Mouse (Mus musculus) ES-E14 (cell line): ENCODE results near the gene Sirt3. TPM values are rescaled to one million over a fixed set of nuclear protein-coding genes. Genes with fewer than 3 reads are reported as not detected.

Source experiments
- DNase-seq: peaks from one replicate; pipeline ENCODE4 v3.0.0-alpha.2; 2013; ENCODE audit warnings: low read depth, low spot score
- H3K27ac ChIP-seq: 2 replicates; pipeline ENCODE4 v1.5.1; 2012; ENCODE audit warnings: low read depth, mild to moderate bottlenecking, low read length, moderate library complexity, mixed read lengths; ENCODE audit not compliant: poor library complexity, insufficient read depth, severe bottlenecking
- H3K36me3 ChIP-seq: 2 replicates; pipeline ENCODE4 v1.6.1; 2012; ENCODE audit warnings: mild to moderate bottlenecking, low read length, moderate library complexity, mixed read lengths; ENCODE audit not compliant: control insufficient read depth, poor library complexity, insufficient read depth, severe bottlenecking
- H3K4me1 ChIP-seq, 2 experiments: fragments of 150-350 bp in 1 of 2; sonication (generic) in 1 of 2; 2 replicates each; pipeline ENCODE4 v1.6.1; 2012; ENCODE audit warnings: low read length in 2 of 2, mild to moderate bottlenecking in 1 of 2, mixed read lengths in 1 of 2; ENCODE audit not compliant: control insufficient read depth in 2 of 2, insufficient read depth in 2 of 2, poor library complexity in 1 of 2
- H3K4me3 ChIP-seq, 2 experiments: fragments of 150-350 bp in 1 of 2; sonication (generic) in 1 of 2; 2 replicates each; pipeline ENCODE4 v1.5.1; 2012; ENCODE audit warnings: low read length in 2 of 2, low read depth in 1 of 2, mild to moderate bottlenecking in 1 of 2, mixed read lengths in 1 of 2; ENCODE audit not compliant: insufficient read depth in 1 of 2, poor library complexity in 1 of 2, severe bottlenecking in 1 of 2
- H3K9ac ChIP-seq: 2 replicates; pipeline ENCODE4 v1.6.1; 2012; ENCODE audit warnings: low read depth, mild to moderate bottlenecking, low read length, mixed read lengths; ENCODE audit not compliant: poor library complexity, insufficient read depth, severe bottlenecking
- H3K9me3 ChIP-seq: fragments of 150-350 bp; sonication (generic); 2 replicates; pipeline ENCODE4 v1.6.1; 2012; ENCODE audit warnings: low read depth, mild to moderate bottlenecking, low read length; ENCODE audit not compliant: control insufficient read depth, insufficient read depth
- CHD2 ChIP-seq: IDR thresholded peaks from 2 replicates; pipeline ENCODE4 v1.6.1; 2014; ENCODE audit warnings: mild to moderate bottlenecking, low read depth, low read length, inconsistent platforms
- HCFC1 ChIP-seq: IDR thresholded peaks from 2 replicates; pipeline ENCODE4 v1.6.1; 2012; ENCODE audit warnings: low read length, inconsistent platforms, borderline replicate concordance; ENCODE audit not compliant: insufficient read depth
- MAFK ChIP-seq: IDR thresholded peaks from 2 replicates; pipeline ENCODE4 v1.6.1; 2014; ENCODE audit warnings: mild to moderate bottlenecking, low read depth, low read length, inconsistent platforms; ENCODE audit not compliant: insufficient read depth
- ZC3H11A ChIP-seq: IDR thresholded peaks from 2 replicates; pipeline ENCODE4 v1.6.1; 2012; ENCODE audit warnings: low read depth, mild to moderate bottlenecking, inconsistent platforms, low read length, borderline replicate concordance
- ZNF384 ChIP-seq: IDR thresholded peaks from 2 replicates; pipeline ENCODE4 v1.6.1; 2012; ENCODE audit warnings: low read depth, low read length, inconsistent platforms
- in situ Hi-C, 2 experiments: fragments of 600-800 bp; cut with MboI; formaldehyde crosslinking; loops; one replicate each; pipeline ENCODE4 v1.15.1; 2025; ENCODE audit warnings: low sequenced_read_pairs in 2 of 2, inconsistent platforms in 1 of 2; ENCODE audit not compliant: unreplicated experiment in 2 of 2
- total RNA-seq: library from RNA; depleted of rRNA; stranded (reverse); fragments of 300-350 nt; gene quantifications from 2 replicates; pipeline ENCODE4 v1.2.3, GENCODE M21; 2012; rRNA removed

The Sirt3 gene
- total RNA-seq, result 18.2 and 26.3 TPM in 2 replicates

- Histone ChIP-seq H3K36me3 (peaks cover 14% of the 10 kb centered on the region), H3K4me1 (0 out of 4 replicates have a peak, but pooled peaks cover 0 to 3% of the 10 kb centered on the region in 2 experiments), H3K9me3 (no peaks in the 10 kb centered on the region), H3K27ac (peak within 1 kb of the TSS; percentile 78), H3K9ac (peak within 1 kb of the TSS; percentile 89), H3K4me3 (peak within 1 kb of the TSS; percentile 83 to 95)
- in situ Hi-C loops, result no loop called here
- no peak for TF ChIP-seq CHD2
- TF ChIP-seq HCFC1, result peak; percentile 55; the same call in 1 of the 2 replicates
- DNase-seq, result peak; percentile 91
These were observed at the start of gene Sirt3, which contains the start of gene Psmd13 for GRCm38 (mm10) chr7:140881696-140882468. Gene Sirt3 (minus strand): TSS chr7:140882309. Gene Psmd13 (plus strand): TSS chr7:140881968.

- in situ Hi-C loops, result no loop called here
- H3K4me3 ChIP-seq, result no peak overlapping the region
- H3K4me1 ChIP-seq, result no peaks in the 10 kb centered on the region
- DNase-seq, result no peak
- no peak for TF ChIP-seq ZNF384
- no peak for TF ChIP-seq CHD2
- TF ChIP-seq MAFK, result no peak
- no peak for TF ChIP-seq ZC3H11A
- no peak for TF ChIP-seq HCFC1
- H3K9ac ChIP-seq, result no peak overlapping the region
- H3K36me3 ChIP-seq, result no peaks in the 10 kb centered on the region
- H3K9me3 ChIP-seq, result no peaks in the 10 kb centered on the region
- H3K27ac ChIP-seq, result no peak overlapping the region
These were observed 45.1 kb upstream of the Sirt3 start for GRCm38 (mm10) chr7:140927181-140927580.

- H3K9ac ChIP-seq, result no peak overlapping the region
- in situ Hi-C loops, result no loop called here
These were observed 41.1 kb upstream of the Sirt3 start for GRCm38 (mm10) chr7:140923070-140923775.

GRCm38 (mm10) chr7:140922398-140923069, 40.4 kb upstream of the Sirt3 start:
- TF ChIP-seq HCFC1, result no peak
- no peak for TF ChIP-seq MAFK
- TF ChIP-seq ZC3H11A, result no peak
- TF ChIP-seq CHD2, result no peak
- no peak for TF ChIP-seq ZNF384
- DNase-seq, result no peak
- no peaks in the 10 kb centered on the region for H3K9me3 ChIP-seq
- H3K4me1 ChIP-seq, result no peaks in the 10 kb centered on the region
- in situ Hi-C loops, result no loop called here
- peak overlapping the region; percentile 50 to 71 for H3K4me3 ChIP-seq
- no peaks in the 10 kb centered on the region for H3K36me3 ChIP-seq
- no peak overlapping the region for H3K27ac ChIP-seq
- no peak overlapping the region for H3K9ac ChIP-seq

More at GRCm38 (mm10) chr7:140923070-140923775, 41.1 kb upstream of the Sirt3 start:
- no peaks in the 10 kb centered on the region for H3K4me1 ChIP-seq
- TF ChIP-seq ZC3H11A (no peak), MAFK (no peak), HCFC1 (no peak), ZNF384 (no peak), CHD2 (no peak)
- peak overlapping the region; percentile 50 to 71 for H3K4me3 ChIP-seq
- no peaks in the 10 kb centered on the region for H3K9me3 ChIP-seq
- H3K27ac ChIP-seq, result no peak overlapping the region
- no peak for DNase-seq
- H3K36me3 ChIP-seq, result no peaks in the 10 kb centered on the region
